Mouse (Mus musculus) cerebellum, adult 2 months (tissue): ENCODE results near the gene Spdye4b. TPM values are rescaled to one million over a fixed set of nuclear protein-coding genes. Genes with fewer than 3 reads are reported as not detected.
"Not testable (repeated sequence)": the region's sequence is repeated elsewhere in the genome, so short reads cannot be mapped to it uniquely, and the experiment has no call there.

Source experiments
- DNase-seq, 2 experiments: peaks; one replicate each; pipeline ENCODE4 v3.0.0; 2021
- H3K27ac ChIP-seq: fragments of 200-500 bp; 2 replicates; pipeline ENCODE4 v1.5.1; 2012; ENCODE audit warnings: low read length, control low read depth, inconsistent platforms; ENCODE audit not compliant: insufficient read depth
- H3K27me3 ChIP-seq: fragments of 200-500 bp; 2 replicates; pipeline ENCODE4 v1.6.1; 2012; ENCODE audit warnings: inconsistent platforms, mild to moderate bottlenecking, low read length, moderate library complexity; ENCODE audit not compliant: control insufficient read depth, insufficient read depth
- H3K4me1 ChIP-seq: fragments of 200-500 bp; 2 replicates; pipeline ENCODE4 v1.6.1; 2011; ENCODE audit warnings: low read length; ENCODE audit not compliant: control insufficient read depth, insufficient read depth
- H3K4me3 ChIP-seq: fragments of 200-500 bp; replicated peaks from 2 replicates; pipeline ENCODE3; 2011; ENCODE audit warnings: mild to moderate bottlenecking, low read depth, low read length, control low read depth; ENCODE audit not compliant: insufficient read depth
- CTCF ChIP-seq: fragments of 200-500 bp; IDR thresholded peaks from 2 replicates; pipeline ENCODE4 v1.5.1; 2011; ENCODE audit warnings: low read depth, mild to moderate bottlenecking, control low read depth, low read length, moderate library complexity, borderline replicate concordance; ENCODE audit not compliant: insufficient read depth
- POLR2A ChIP-seq: fragments of 200-500 bp; IDR thresholded peaks from 2 replicates; pipeline ENCODE4 v1.6.1; 2011; ENCODE audit warnings: low read length, control low read depth, borderline replicate concordance; ENCODE audit not compliant: insufficient read depth
- WGBS: fragments of 180-500 bp; shearing (Covaris S2); methylation state at CpG from one replicate; pipeline ENCODE4 v1.1.7; 2018; 5-methylcytosine and 5-hydroxymethylcytosine counted together
- polyA plus RNA-seq: library from polyadenylated mRNA; depleted of rRNA; stranded (reverse); fragments of >200 nt; gene quantifications from 2 replicates; pipeline ENCODE4 v1.2.3, GENCODE M21; 2012

The Spdye4b gene
- polyA plus RNA-seq, 1 experiment = not detected

GRCm38 (mm10) chr5:143192806-143193205, 12.0 kb downstream of the Spdye4b start:
- Histone ChIP-seq H3K4me1 (no peaks in the 10 kb centered on the region), H3K27me3 (no peaks in the 10 kb centered on the region), H3K27ac (no peak overlapping the region), H3K4me3 (no peak overlapping the region)
- WGBS = 88% methylated on average over 8 of the region's 8 CpGs
- TF ChIP-seq CTCF = no peak
- TF ChIP-seq POLR2A = no peak
- no peak for DNase-seq

DNA sequence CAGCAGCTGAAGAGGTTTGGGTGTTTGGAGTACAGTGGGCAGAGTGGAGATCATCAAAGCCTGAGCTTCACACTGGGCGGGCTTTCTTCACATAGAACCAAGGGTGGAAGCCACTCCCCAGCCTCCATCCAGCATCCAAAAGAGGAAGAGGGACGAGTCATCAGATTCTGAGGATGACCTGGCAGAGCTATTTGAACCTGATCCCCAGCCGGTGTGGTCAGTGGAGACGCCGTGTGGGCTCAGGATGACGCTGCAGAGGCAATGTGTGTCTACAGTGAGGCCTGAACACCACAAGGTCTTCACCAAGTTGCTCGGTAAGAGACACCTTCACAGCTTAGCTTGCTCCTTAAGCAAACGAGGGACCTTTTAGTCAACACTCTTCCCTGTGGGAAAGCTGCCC, 13.9 kb downstream of the Spdye4b start:
- WGBS = 53% methylated on average over 8 of the region's 8 CpGs

GRCm38 (mm10) chr5:143195166-143195565, 14.3 kb downstream of the Spdye4b start:
- no peaks in the 10 kb centered on the region for H3K4me1 ChIP-seq
- 28% methylated on average over 2 of the region's 2 CpGs for WGBS
- TF ChIP-seq POLR2A (no peak), CTCF (no peak)
- no peaks in the 10 kb centered on the region for H3K27me3 ChIP-seq
- H3K4me3 ChIP-seq = no peak overlapping the region
- H3K27ac ChIP-seq = no peak overlapping the region
- no peak for DNase-seq

More for the DNA sequence above, 13.9 kb downstream of the Spdye4b start:
- not testable (repeated sequence) for H3K27ac ChIP-seq, H3K27me3 ChIP-seq, DNase-seq, H3K4me1 ChIP-seq, H3K4me3 ChIP-seq

GRCm38 (mm10) chr5:143196506-143196905, 15.7 kb downstream of the Spdye4b start:
- 76% methylated on average over 4 of the region's 4 CpGs for WGBS
- TF ChIP-seq CTCF (no peak), POLR2A (no peak)
- no peak overlapping the region for H3K27ac ChIP-seq
- no peak overlapping the region for H3K4me3 ChIP-seq
- no peak for DNase-seq
- no peaks in the 10 kb centered on the region for H3K27me3 ChIP-seq
- H3K4me1 ChIP-seq = no peaks in the 10 kb centered on the region

DNA sequence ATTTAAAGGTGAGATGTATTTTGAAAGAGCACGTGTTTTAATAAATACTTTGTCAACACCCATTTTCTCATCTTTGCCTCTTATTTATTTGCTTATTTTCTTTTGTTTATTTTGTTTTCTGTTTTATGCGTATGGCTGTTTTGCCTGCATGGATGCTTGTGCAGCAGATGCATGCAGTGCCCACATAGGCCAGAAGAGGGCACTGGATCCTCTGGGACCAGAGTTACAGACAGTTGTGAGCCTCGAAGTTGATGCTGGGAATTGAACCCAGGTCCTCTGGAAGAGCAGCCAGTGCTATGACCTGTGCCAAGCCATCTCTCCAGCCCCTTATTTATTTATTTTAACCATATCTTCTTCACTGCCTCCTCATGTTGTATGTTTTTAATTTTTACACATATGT, 24.2 kb downstream of the Spdye4b start:
- Histone ChIP-seq H3K27ac (no peak overlapping the region), H3K4me1 (no peaks in the 10 kb centered on the region), H3K27me3 (no peaks in the 10 kb centered on the region), H3K4me3 (no peak overlapping the region)
- WGBS = 78% methylated on average over 3 of the region's 3 CpGs
- no peak for DNase-seq
- TF ChIP-seq CTCF = no peak
- TF ChIP-seq POLR2A = no peak

DNA sequence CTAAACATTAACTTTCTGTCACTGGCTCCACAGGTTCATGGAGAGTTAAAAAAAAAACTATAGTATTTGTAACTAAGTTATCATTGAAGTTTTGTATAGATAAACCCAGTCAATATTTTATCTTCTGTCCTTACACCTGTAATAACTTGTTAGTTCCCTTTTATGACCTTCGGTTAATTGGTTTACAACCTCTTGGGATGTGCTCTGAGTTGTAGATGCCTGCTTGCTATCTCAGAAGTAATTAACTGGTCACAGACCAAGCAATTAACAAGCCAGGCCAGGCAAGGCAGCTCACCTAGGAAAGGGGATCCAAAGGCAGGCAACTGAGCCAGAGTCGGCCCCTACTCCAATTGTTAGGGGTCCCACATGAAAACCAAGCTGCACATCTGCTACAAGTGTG, 33.0 kb downstream of the Spdye4b start:
- Histone ChIP-seq H3K27ac (no peak overlapping the region), H3K4me3 (no peak overlapping the region), H3K4me1 (no peaks in the 10 kb centered on the region), H3K27me3 (no peaks in the 10 kb centered on the region)
- TF ChIP-seq POLR2A (no peak), CTCF (no peak)
- WGBS = 85% methylated on average over 2 of the region's 2 CpGs
- DNase-seq = no peak

GRCm38 (mm10) chr5:143220996-143221395, 40.2 kb downstream of the Spdye4b start:
- Histone ChIP-seq H3K4me3 (no peak overlapping the region), H3K27ac (no peak overlapping the region), H3K27me3 (no peaks in the 10 kb centered on the region), H3K4me1 (no peaks in the 10 kb centered on the region)
- TF ChIP-seq POLR2A (no peak), CTCF (no peak)
- 82% methylated on average over 5 of the region's 5 CpGs for WGBS
- no peak for DNase-seq

GRCm38 (mm10) chr5:143222287-143222686, 41.5 kb downstream of the Spdye4b start:
- TF ChIP-seq POLR2A = no peak
- TF ChIP-seq CTCF = no peak
- WGBS = 81% methylated on average over 1 of the region's 1 CpGs
- Histone ChIP-seq H3K4me1 (no peaks in the 10 kb centered on the region), H3K27ac (no peak overlapping the region), H3K27me3 (no peaks in the 10 kb centered on the region), H3K4me3 (no peak overlapping the region)
- DNase-seq = no peak

DNA sequence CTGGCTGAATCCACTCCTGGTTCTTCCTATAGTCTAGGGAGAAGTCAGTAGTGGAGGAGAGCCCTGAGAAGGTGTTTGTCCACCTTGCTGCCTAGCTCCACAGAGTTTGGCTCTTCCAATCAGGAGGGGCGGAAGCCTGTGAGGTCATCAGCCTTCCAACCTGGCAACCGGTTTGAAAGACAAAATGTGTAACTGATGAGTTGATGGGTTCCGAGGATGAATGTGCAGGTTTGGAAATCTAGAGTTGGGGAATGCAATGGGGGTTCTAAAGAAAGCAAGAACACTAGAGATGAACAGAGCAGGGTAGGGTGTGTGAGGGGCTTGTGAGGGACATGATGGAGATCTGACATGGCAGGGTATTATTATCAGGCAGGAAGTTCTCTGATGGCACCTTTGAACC, 46.0 kb downstream of the Spdye4b start, which contains the start of gene Spdye4a:
Gene Spdye4a (minus strand): TSS at position 101 of the 400 bp plus-strand sequence.
- Histone ChIP-seq H3K27ac (no peak within 1 kb of the TSS), H3K4me1 (no peaks in the 10 kb centered on the region), H3K4me3 (no peak within 1 kb of the TSS), H3K27me3 (no peaks in the 10 kb centered on the region)
- DNase-seq = no peak
- WGBS = 89% methylated on average over 3 of the region's 3 CpGs
- TF ChIP-seq POLR2A = no peak
- no peak for TF ChIP-seq CTCF
